Mouse (Mus musculus): ENCODE measurements at regions not wholly inside any gene's neighbourhood (a gene's known extent, or its start where the extent isn't known, plus 50 kb on each side); places are given as distances from the start of the nearest gene placed in this dataset.

- H3K4me3 ChIP-seq: no peak overlapping the region
- H3K4me1 ChIP-seq: no peaks in the 10 kb centered on the region
- no peaks in the 10 kb centered on the region for H3K27me3 ChIP-seq (replicated peaks; ENCODE audit: low read depth, poor library complexity, severe bottlenecking)
- no peaks in the 10 kb centered on the region for H3K36me3 ChIP-seq (replicated peaks)
- H3K27ac ChIP-seq (replicated peaks): no peak overlapping the region
- DNase-seq (ENCODE audit: low spot score): no peak
- WGBS: 52% methylated on average over 5 of the region's 5 CpGs
- no peaks in the 10 kb centered on the region for H3K9me3 ChIP-seq
Observed at GRCm38 (mm10) chr1:189118582-189118981, 110.9 kb upstream of the Kctd3 start.

- DNase-seq (ENCODE audit: low spot score): no peak
- WGBS: 85% methylated on average over 8 of the region's 8 CpGs
- Histone ChIP-seq H3K27ac (replicated peaks) (no peak overlapping the region), H3K27me3 (replicated peaks; ENCODE audit: low read depth, poor library complexity, severe bottlenecking) (no peaks in the 10 kb centered on the region), H3K9me3 (no peaks in the 10 kb centered on the region), H3K4me1 (peaks cover 6% of the 10 kb centered on the region; the same call in 1 of the 2 replicates), H3K4me3 (no peak overlapping the region), H3K36me3 (replicated peaks) (no peaks in the 10 kb centered on the region)
Observed at GRCm38 (mm10) chr1:189115914-189116313, 108.3 kb upstream of the Kctd3 start.

GRCm38 (mm10) chr1:189115279-189115678 is 107.6 kb upstream of the Kctd3 start:
- 98% methylated on average over 1 of the region's 1 CpGs for WGBS
- Histone ChIP-seq H3K27me3 (replicated peaks; ENCODE audit: low read depth, poor library complexity, severe bottlenecking) (no peaks in the 10 kb centered on the region), H3K9me3 (no peaks in the 10 kb centered on the region), H3K4me1 (peaks cover 6% of the 10 kb centered on the region; the same call in 1 of the 2 replicates), H3K4me3 (no peak overlapping the region), H3K36me3 (replicated peaks) (no peaks in the 10 kb centered on the region), H3K27ac (replicated peaks) (no peak overlapping the region)
- no peak for DNase-seq (ENCODE audit: low spot score)

DNA sequence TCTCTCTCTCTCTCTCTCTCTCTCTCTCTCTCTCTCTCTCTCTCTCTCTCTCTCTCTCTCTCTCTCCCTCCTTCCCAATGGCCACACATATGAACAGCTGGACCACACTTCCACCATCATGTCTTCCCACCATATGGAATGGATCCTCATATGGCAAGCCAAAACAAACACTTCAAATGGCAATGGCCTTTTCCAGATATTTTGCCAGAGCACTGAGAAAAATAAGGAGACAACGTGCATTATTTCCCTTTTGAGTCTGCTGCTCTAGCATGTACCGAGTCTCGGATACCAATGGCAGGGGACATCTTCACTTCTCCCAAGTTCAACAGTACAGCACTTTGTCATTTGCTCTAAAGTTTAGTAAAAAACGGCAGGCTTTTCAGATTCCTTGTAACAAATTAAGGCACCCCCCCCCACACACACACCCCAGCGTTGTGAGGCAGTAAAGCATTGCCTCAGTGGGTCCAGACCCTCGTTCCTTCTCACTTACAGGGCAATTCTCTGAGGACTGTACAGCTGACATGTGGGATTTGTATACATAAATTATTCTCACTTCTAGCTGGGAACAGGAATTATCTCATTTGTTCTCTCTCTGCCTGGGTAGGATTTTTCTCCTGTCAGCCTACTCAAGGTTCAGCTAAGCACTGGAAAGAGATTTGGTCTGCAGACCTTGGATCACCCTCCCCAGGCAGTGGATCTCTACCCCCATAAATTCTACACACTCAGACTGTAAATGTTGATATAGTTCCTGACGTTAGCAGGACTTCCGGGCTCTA is 100.8 kb upstream of the Kctd3 start:
- 75% methylated on average over 8 of the region's 8 CpGs for WGBS
- H3K27ac ChIP-seq (replicated peaks): no peak overlapping the region
- H3K4me3 ChIP-seq: no peak overlapping the region
- H3K36me3 ChIP-seq (replicated peaks): no peaks in the 10 kb centered on the region
- H3K9me3 ChIP-seq: no peaks in the 10 kb centered on the region
- no peaks in the 10 kb centered on the region for H3K27me3 ChIP-seq (replicated peaks; ENCODE audit: low read depth, poor library complexity, severe bottlenecking)
- H3K4me1 ChIP-seq: peaks cover 9% of the 10 kb centered on the region
- DNase-seq (ENCODE audit: low spot score): no peak

GRCm38 (mm10) chr1:189107841-189108240 is 100.2 kb upstream of the Kctd3 start:
- Histone ChIP-seq H3K4me3 (no peak overlapping the region), H3K27ac (replicated peaks) (no peak overlapping the region), H3K36me3 (replicated peaks) (no peaks in the 10 kb centered on the region), H3K9me3 (no peaks in the 10 kb centered on the region), H3K4me1 (peaks cover 9% of the 10 kb centered on the region), H3K27me3 (replicated peaks; ENCODE audit: low read depth, poor library complexity, severe bottlenecking) (no peaks in the 10 kb centered on the region)
- DNase-seq (ENCODE audit: low spot score): no peak
- 68% methylated on average over 8 of the region's 8 CpGs for WGBS

DNA sequence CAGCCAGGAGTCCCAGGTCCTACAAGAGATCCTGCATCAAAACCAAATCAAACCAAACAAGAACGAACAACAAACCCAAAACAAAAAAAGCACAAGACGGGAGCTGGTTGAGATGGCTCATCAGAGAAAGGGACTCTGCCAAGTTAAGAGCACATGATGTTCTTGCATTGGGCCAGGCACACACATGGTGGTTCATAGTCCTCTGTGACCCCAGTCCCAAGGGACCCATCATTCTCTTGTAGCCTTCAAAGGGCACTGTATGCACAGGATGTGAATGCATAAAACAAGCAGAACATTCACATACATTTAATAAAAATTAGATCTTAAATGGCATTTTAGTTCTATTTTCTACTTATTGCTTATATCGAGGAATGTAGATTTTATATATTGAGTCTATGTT is 99.5 kb upstream of the Kctd3 start:
- Histone ChIP-seq H3K4me3 (no peak overlapping the region), H3K27me3 (replicated peaks; ENCODE audit: low read depth, poor library complexity, severe bottlenecking) (no peaks in the 10 kb centered on the region), H3K9me3 (no peaks in the 10 kb centered on the region), H3K4me1 (peaks cover 9% of the 10 kb centered on the region), H3K36me3 (replicated peaks) (no peaks in the 10 kb centered on the region), H3K27ac (replicated peaks) (no peak overlapping the region)
- 90% methylated on average over 3 of the region's 3 CpGs for WGBS
- DNase-seq (ENCODE audit: low spot score): no peak

- H3K27ac ChIP-seq (replicated peaks): no peak overlapping the region
- DNase-seq (ENCODE audit: low spot score): no peak
- no peak overlapping the region for H3K4me3 ChIP-seq
- no peaks in the 10 kb centered on the region for H3K9me3 ChIP-seq
- H3K36me3 ChIP-seq (replicated peaks): no peaks in the 10 kb centered on the region
- H3K4me1 ChIP-seq: peaks cover 3% of the 10 kb centered on the region; the same call in 1 of the 2 replicates
- WGBS: 86% methylated on average over 4 of the region's 4 CpGs
- no peaks in the 10 kb centered on the region for H3K27me3 ChIP-seq (replicated peaks; ENCODE audit: low read depth, poor library complexity, severe bottlenecking)
Observed at GRCm38 (mm10) chr1:189105276-189105675, 97.6 kb upstream of the Kctd3 start.

DNA sequence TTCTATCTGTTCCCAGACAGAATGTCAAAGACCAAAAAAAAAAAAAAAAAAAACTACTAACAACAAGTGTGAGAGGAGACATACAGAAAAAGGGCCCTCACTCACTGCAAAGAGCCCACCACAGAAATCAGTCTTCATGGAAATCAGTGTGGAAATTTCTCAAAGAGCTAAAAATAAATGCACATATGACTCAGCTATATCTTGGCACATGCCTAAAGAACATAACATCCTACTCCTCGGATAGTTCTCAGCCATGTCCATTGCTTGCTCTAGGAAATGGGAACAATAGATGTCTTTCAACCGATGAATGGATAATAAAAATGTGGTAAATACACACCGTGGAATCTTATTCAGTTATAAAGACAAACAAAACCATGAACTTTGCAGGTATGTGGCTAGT is 95.1 kb upstream of the Kctd3 start:
- no peaks in the 10 kb centered on the region for H3K27me3 ChIP-seq (replicated peaks; ENCODE audit: low read depth, poor library complexity, severe bottlenecking)
- peaks cover 14% of the 10 kb centered on the region for H3K4me1 ChIP-seq
- WGBS: 84% methylated on average over 3 of the region's 3 CpGs
- no peaks in the 10 kb centered on the region for H3K9me3 ChIP-seq
- DNase-seq (ENCODE audit: low spot score): no peak
- H3K4me3 ChIP-seq: no peak overlapping the region
- no peak overlapping the region for H3K27ac ChIP-seq (replicated peaks)
- H3K36me3 ChIP-seq (replicated peaks): no peaks in the 10 kb centered on the region

DNA sequence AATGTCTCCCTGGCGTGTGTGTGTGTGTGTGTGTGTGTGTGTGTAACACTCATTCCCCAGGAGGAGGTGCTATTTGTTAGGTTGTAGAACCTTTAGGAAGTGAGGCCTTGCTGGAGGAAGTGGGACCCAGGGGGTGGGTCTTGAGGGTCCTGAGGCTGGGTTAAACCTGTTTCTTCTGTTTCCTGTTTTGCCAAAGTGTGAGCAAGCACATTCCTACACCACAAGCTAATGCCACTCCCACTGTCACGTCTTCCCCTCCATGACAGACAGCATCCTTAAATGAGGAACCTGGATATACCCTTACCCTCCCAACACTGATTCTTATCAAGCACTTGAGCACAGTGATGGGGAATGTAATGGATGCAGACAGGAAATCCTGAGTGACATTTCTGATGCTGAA is 91.5 kb upstream of the Kctd3 start:
- H3K4me3 ChIP-seq: no peak overlapping the region
- H3K9me3 ChIP-seq: no peaks in the 10 kb centered on the region
- no peak for DNase-seq (ENCODE audit: low spot score)
- no peaks in the 10 kb centered on the region for H3K36me3 ChIP-seq (replicated peaks)
- 60% methylated on average over 2 of the region's 2 CpGs for WGBS
- H3K27ac ChIP-seq (replicated peaks): no peak overlapping the region
- H3K4me1 ChIP-seq: peaks cover 12% of the 10 kb centered on the region; the same call in 1 of the 2 replicates
- H3K27me3 ChIP-seq (replicated peaks; ENCODE audit: low read depth, poor library complexity, severe bottlenecking): no peaks in the 10 kb centered on the region

GRCm38 (mm10) chr1:189092819-189093218 is 85.2 kb upstream of the Kctd3 start:
- no peak overlapping the region for H3K27ac ChIP-seq (replicated peaks)
- 0 out of 2 replicates have a peak, but pooled peaks cover under 1% of the 10 kb centered on the region for H3K4me1 ChIP-seq
- no peaks in the 10 kb centered on the region for H3K9me3 ChIP-seq
- no peak for DNase-seq (ENCODE audit: low spot score)
- WGBS: 81% methylated on average over 3 of the region's 3 CpGs
- no peaks in the 10 kb centered on the region for H3K36me3 ChIP-seq (replicated peaks)
- H3K27me3 ChIP-seq (replicated peaks; ENCODE audit: low read depth, poor library complexity, severe bottlenecking): no peaks in the 10 kb centered on the region
- no peak overlapping the region for H3K4me3 ChIP-seq

DNA sequence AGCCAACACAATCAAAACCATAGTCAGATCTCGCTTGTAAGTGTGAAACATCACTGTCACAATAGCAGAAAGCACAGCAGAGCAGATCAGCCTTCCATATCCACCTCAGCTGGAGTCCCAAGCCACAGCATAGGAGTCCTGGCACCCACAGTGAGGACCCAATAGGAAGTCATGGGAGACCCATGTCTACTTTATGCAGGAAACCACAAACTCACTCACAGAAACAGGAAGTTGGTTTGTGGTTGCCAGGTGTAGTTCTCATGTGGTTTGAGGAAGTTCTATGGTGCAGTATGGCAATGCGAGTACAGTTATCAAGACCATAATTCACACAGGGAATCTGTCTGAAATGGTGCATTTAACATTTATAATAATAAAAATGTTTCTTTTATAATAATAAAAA is 77.6 kb upstream of the Kctd3 start:
- no peaks in the 10 kb centered on the region for H3K36me3 ChIP-seq (replicated peaks)
- 84% methylated on average over 2 of the region's 2 CpGs for WGBS
- no peak overlapping the region for H3K27ac ChIP-seq (replicated peaks)
- DNase-seq (ENCODE audit: low spot score): no peak
- H3K4me3 ChIP-seq: no peak overlapping the region
- H3K27me3 ChIP-seq (replicated peaks; ENCODE audit: low read depth, poor library complexity, severe bottlenecking): no peaks in the 10 kb centered on the region
- H3K9me3 ChIP-seq: no peaks in the 10 kb centered on the region; the same call in 1 of the 2 replicates
- H3K4me1 ChIP-seq: peaks cover 6% of the 10 kb centered on the region

DNA sequence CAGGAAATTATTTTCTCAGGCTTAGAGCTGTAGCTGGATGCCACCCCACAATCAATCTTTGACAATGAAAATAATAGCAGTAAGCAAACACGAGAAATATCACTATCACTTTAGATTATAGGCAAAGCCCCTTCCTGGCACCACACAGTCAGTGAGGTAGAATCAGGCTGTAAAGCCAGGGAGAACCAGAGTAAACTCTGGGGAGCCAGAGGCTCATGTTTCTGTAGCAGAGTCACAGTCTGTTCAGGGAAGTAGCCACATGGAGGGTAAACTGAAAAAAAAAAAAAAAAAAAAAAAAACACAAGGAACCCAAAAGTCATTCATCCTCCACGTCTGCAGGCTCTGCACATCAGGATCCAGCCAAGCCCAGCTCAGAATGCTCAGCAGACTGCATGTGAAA is 73.6 kb upstream of the Kctd3 start:
- peaks cover 7% of the 10 kb centered on the region for H3K4me1 ChIP-seq
- H3K27me3 ChIP-seq (replicated peaks; ENCODE audit: low read depth, poor library complexity, severe bottlenecking): no peaks in the 10 kb centered on the region
- no peaks in the 10 kb centered on the region; the same call in 1 of the 2 replicates for H3K9me3 ChIP-seq
- H3K36me3 ChIP-seq (replicated peaks): no peaks in the 10 kb centered on the region
- H3K4me3 ChIP-seq: 0 out of 2 replicates have a peak overlapping the region, but pooled peaks have one; percentile 13
- no peak for DNase-seq (ENCODE audit: low spot score)
- H3K27ac ChIP-seq (replicated peaks): peak overlapping the region; percentile 63; the same call in 1 of the 2 replicates
- 57% methylated on average over 2 of the region's 2 CpGs for WGBS

- no peaks in the 10 kb centered on the region for H3K27me3 ChIP-seq (replicated peaks; ENCODE audit: low read depth, poor library complexity, severe bottlenecking)
- H3K4me1 ChIP-seq: peaks cover 10% of the 10 kb centered on the region
- 22% methylated on average over 9 of the region's 9 CpGs for WGBS
- peak overlapping the region; percentile 63 for H3K27ac ChIP-seq (replicated peaks)
- H3K9me3 ChIP-seq: no peaks in the 10 kb centered on the region; the same call in 1 of the 2 replicates
- DNase-seq (ENCODE audit: low spot score): peak; percentile 88
- no peaks in the 10 kb centered on the region for H3K36me3 ChIP-seq (replicated peaks)
- 0 out of 2 replicates have a peak overlapping the region, but pooled peaks have one; percentile 13 for H3K4me3 ChIP-seq
Observed at GRCm38 (mm10) chr1:189080797-189081196, 73.2 kb upstream of the Kctd3 start.

Data from embryonic facial prominence, embryonic 10.5 days (tissue).